Mouse (Mus musculus) lung, postnatal 10 days (tissue): Measurements from ENCODE around the gene Fam184a.

ENCODE experiments used
- DNase-seq: peaks from one replicate; pipeline ENCODE4 v3.0.0; 2021

The Fam184a gene

DNA sequence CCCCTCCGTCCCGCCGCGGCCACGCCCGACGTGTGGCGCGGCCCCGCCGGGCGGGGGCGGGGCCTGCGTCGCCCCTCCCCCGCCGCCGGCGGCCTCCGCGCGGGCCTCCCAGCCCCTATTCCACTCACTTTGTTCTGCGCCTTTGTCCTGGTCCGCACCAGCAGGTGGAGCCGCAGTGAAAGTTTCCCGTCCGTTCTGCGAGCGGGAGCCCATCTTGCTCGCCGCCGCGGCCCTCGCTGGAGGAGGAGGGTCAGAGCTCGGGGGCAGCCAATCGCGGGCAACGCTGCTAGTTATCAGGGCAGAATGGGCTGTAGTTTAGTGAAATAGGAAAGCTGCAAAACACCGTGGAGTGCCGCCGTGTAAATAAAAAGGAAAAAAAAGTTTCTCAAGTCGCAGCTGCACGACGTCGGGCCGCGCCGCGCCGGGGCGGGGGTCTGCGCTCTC, 154.2 kb downstream of the Fam184a start, which contains the start of gene Asf1a:
Gene Asf1a (plus strand): TSS at position 81 of the 444 bp plus-strand sequence.
- peak; percentile 99 for DNase-seq

GRCm38 (mm10) chr10:53595744-53596676, 154.9 kb downstream of the Fam184a start:
- peak; percentile 16 for DNase-seq

DNA sequence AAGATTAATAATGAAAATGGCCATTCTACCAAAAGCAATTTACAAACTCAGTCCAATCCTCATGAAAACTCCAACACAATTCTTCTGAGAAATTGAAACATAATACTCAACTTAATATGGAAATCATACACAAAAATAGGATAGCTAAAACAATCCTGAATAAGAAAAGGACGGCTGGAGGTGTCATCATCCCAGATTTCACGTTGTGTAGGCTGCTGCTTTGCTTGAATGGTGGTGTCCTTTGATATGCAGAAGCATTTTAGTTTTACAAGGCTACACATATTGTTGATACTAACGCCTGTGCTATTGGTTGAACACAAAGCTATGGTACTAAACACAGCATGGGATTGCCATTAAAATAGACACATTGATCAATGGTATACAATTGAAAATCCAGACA, 165.1 kb downstream of the Fam184a start:
- no peak for DNase-seq
